Mouse (Mus musculus) hindbrain, embryonic 14.5 days (tissue): ENCODE data around the gene Klhl35. TPM values are rescaled to one million over a fixed set of nuclear protein-coding genes. Genes with fewer than 3 reads are reported as not detected.

Source experiments
- ATAC-seq: fragments of 200-750 bp; cut with Nextera tagmentation; 2 replicates; pipeline ENCODE4 v1.8.0; 2017; ENCODE audit warnings: moderate number of reproducible peaks, mild to moderate bottlenecking, moderate TSS enrichment, moderate library complexity; ENCODE audit not compliant: low FRiP score
- DNase-seq: peaks from one replicate; pipeline ENCODE4 v3.0.0-alpha.2; 2015; ENCODE audit warnings: low spot score
- H3K27ac ChIP-seq: fragments of 300-500 bp; sonication (generic); 2 replicates; pipeline ENCODE4 v1.5.1; 2014; ENCODE audit warnings: mild to moderate bottlenecking, moderate library complexity
- H3K27me3 ChIP-seq: fragments of 300-500 bp; sonication (generic); 2 replicates; pipeline ENCODE4 v1.6.1; 2014; ENCODE audit warnings: mild to moderate bottlenecking, low read length, mixed read lengths; ENCODE audit not compliant: control insufficient read depth, insufficient read depth
- H3K36me3 ChIP-seq: fragments of 300-500 bp; sonication (generic); replicated peaks from 2 replicates; pipeline ENCODE4 v1.6.1; 2014; ENCODE audit not compliant: control insufficient read depth, insufficient read depth
- H3K4me1 ChIP-seq: fragments of 300-500 bp; sonication (generic); replicated peaks from 2 replicates; pipeline ENCODE4 v1.6.1; 2014; ENCODE audit warnings: antibody characterized with exemption, low read length, mixed read lengths; ENCODE audit not compliant: control insufficient read depth, insufficient read depth
- H3K4me2 ChIP-seq: fragments of 300-500 bp; sonication (generic); replicated peaks from 2 replicates; pipeline ENCODE4 v1.6.1; 2014; ENCODE audit warnings: mild to moderate bottlenecking, moderate library complexity
- H3K4me3 ChIP-seq: fragments of 300-500 bp; sonication (generic); replicated peaks from 2 replicates; pipeline ENCODE4 v1.5.1; 2014; ENCODE audit warnings: mild to moderate bottlenecking, low read length
- H3K9ac ChIP-seq: fragments of 300-500 bp; sonication (generic); 2 replicates; pipeline ENCODE4 v1.6.1; 2014
- H3K9me3 ChIP-seq: fragments of 300-500 bp; sonication (generic); 2 replicates; pipeline ENCODE4 v1.6.1; 2016; ENCODE audit warnings: low read length; ENCODE audit not compliant: control insufficient read depth
- WGBS: fragments of 180-500 bp; shearing (Covaris S2); extraction: QIAGEN DNeasy Blood & Tissue Kit; methylation state at CpG from one replicate; pipeline ENCODE4 v1.1.7; 2014; 5-methylcytosine and 5-hydroxymethylcytosine counted together
- polyA plus RNA-seq: library from polyadenylated mRNA; unstranded; fragments of >200 nt; fragmentation: Nextera tagmentation; extraction: Ambion mirVana; gene quantifications from 2 replicates; pipeline ENCODE4 v1.2.1, GENCODE M21; 2014

Gene Klhl35
- polyA plus RNA-seq: 4.1 and 4.7 TPM in 2 replicates

- Histone ChIP-seq H3K4me3 (peak within 1 kb of the TSS; percentile 2), H3K9ac (peak within 1 kb of the TSS; percentile 49), H3K27ac (peak within 1 kb of the TSS; percentile 76), H3K9me3 (no peaks in the 10 kb centered on the region), H3K4me1 (peaks cover 40% of the 10 kb centered on the region), H3K27me3 (no peaks in the 10 kb centered on the region), H3K36me3 (peaks cover 11% of the 10 kb centered on the region), H3K4me2 (peak within 1 kb of the TSS; percentile 81)
- ATAC-seq (peak; percentile 12; the same call in 1 of the 2 replicates), DNase-seq (peak; percentile 61)
- 15% methylated on average over 8 of the region's 8 CpGs for WGBS
Observed at GRCm38 (mm10) chr7:99465811-99466210, at the start of gene Klhl35. Gene Klhl35 (plus strand): TSS chr7:99466004.

GRCm38 (mm10) chr7:99419311-99419710, 46.5 kb upstream of the Klhl35 start:
- WGBS: 83% methylated on average over 3 of the region's 3 CpGs
- DNase-seq (no peak), ATAC-seq (no peak)
- Histone ChIP-seq H3K4me1 (no peaks in the 10 kb centered on the region), H3K27me3 (no peaks in the 10 kb centered on the region), H3K4me3 (no peak overlapping the region), H3K36me3 (peaks cover 22% of the 10 kb centered on the region), H3K27ac (no peak overlapping the region), H3K9me3 (no peaks in the 10 kb centered on the region), H3K4me2 (no peak overlapping the region), H3K9ac (no peak overlapping the region)

- H3K27ac ChIP-seq: no peak overlapping the region
- 0 out of 2 replicates have a peak, but pooled peaks cover 6% of the 10 kb centered on the region for H3K4me1 ChIP-seq
- 94% methylated on average over 6 of the region's 6 CpGs for WGBS
- DNase-seq: no peak
- no peaks in the 10 kb centered on the region for H3K27me3 ChIP-seq
- no peaks in the 10 kb centered on the region for H3K9me3 ChIP-seq
- no peak overlapping the region for H3K4me3 ChIP-seq
- H3K36me3 ChIP-seq: 0 out of 2 replicates have a peak, but pooled peaks cover 6% of the 10 kb centered on the region
- no peak overlapping the region for H3K9ac ChIP-seq
- no peak overlapping the region for H3K4me2 ChIP-seq
- ATAC-seq: no peak
Observed at GRCm38 (mm10) chr7:99421006-99421405, 44.8 kb upstream of the Klhl35 start.

GRCm38 (mm10) chr7:99424538-99425155, 41.2 kb upstream of the Klhl35 start:
- H3K4me2 ChIP-seq: no peak overlapping the region
- H3K9ac ChIP-seq: no peak overlapping the region
- peaks cover 10% of the 10 kb centered on the region; the same call in 1 of the 2 replicates for H3K4me1 ChIP-seq

GRCm38 (mm10) chr7:99425706-99426105, 40.1 kb upstream of the Klhl35 start:
- Histone ChIP-seq H3K27ac (no peak overlapping the region), H3K9me3 (no peaks in the 10 kb centered on the region), H3K27me3 (no peaks in the 10 kb centered on the region), H3K4me2 (no peak overlapping the region), H3K4me3 (no peak overlapping the region), H3K4me1 (peaks cover 10% of the 10 kb centered on the region; the same call in 1 of the 2 replicates), H3K9ac (no peak overlapping the region), H3K36me3 (peaks cover 3% of the 10 kb centered on the region; the same call in 1 of the 2 replicates)
- ATAC-seq: no peak
- DNase-seq: no peak
- WGBS: 85% methylated on average over 4 of the region's 4 CpGs

More at GRCm38 (mm10) chr7:99424538-99425155, 41.2 kb upstream of the Klhl35 start:
- ATAC-seq: peak; percentile 31; the same call in 1 of the 2 replicates
- 31% methylated on average over 8 of the region's 8 CpGs for WGBS
- DNase-seq: no peak
- Histone ChIP-seq H3K9me3 (no peaks in the 10 kb centered on the region), H3K27ac (0 out of 2 replicates have a peak overlapping the region, but pooled peaks have one; percentile 14), H3K4me3 (no peak overlapping the region), H3K36me3 (peaks cover 8% of the 10 kb centered on the region; the same call in 1 of the 2 replicates), H3K27me3 (no peaks in the 10 kb centered on the region)

- H3K27me3 ChIP-seq: no peaks in the 10 kb centered on the region
- no peaks in the 10 kb centered on the region for H3K9me3 ChIP-seq
- 59% methylated on average over 10 of the region's 10 CpGs for WGBS
- no peak for DNase-seq
- peaks cover 3% of the 10 kb centered on the region; the same call in 1 of the 2 replicates for H3K36me3 ChIP-seq
- no peak overlapping the region for H3K4me3 ChIP-seq
- ATAC-seq: no peak
- H3K4me2 ChIP-seq: no peak overlapping the region
- no peak overlapping the region for H3K9ac ChIP-seq
- H3K27ac ChIP-seq: no peak overlapping the region
- H3K4me1 ChIP-seq: peaks cover 12% of the 10 kb centered on the region
Observed at GRCm38 (mm10) chr7:99427031-99427430, 38.8 kb upstream of the Klhl35 start.

- Histone ChIP-seq H3K4me3 (no peak overlapping the region), H3K36me3 (peaks cover 3% of the 10 kb centered on the region; the same call in 1 of the 2 replicates), H3K9ac (no peak overlapping the region), H3K9me3 (no peaks in the 10 kb centered on the region), H3K4me1 (peaks cover 18% of the 10 kb centered on the region), H3K27ac (no peak overlapping the region), H3K4me2 (no peak overlapping the region), H3K27me3 (no peaks in the 10 kb centered on the region)
- ATAC-seq (no peak), DNase-seq (no peak)
- 96% methylated on average over 3 of the region's 3 CpGs for WGBS
Observed at GRCm38 (mm10) chr7:99427987-99428386, 37.8 kb upstream of the Klhl35 start.

GRCm38 (mm10) chr7:99428836-99429235, 37.0 kb upstream of the Klhl35 start:
- H3K36me3 ChIP-seq: peaks cover 3% of the 10 kb centered on the region; the same call in 1 of the 2 replicates
- H3K4me1 ChIP-seq: peaks cover 18% of the 10 kb centered on the region
- no peaks in the 10 kb centered on the region for H3K27me3 ChIP-seq
- no peak overlapping the region for H3K9ac ChIP-seq
- no peak for DNase-seq
- H3K27ac ChIP-seq: no peak overlapping the region
- ATAC-seq: no peak
- no peak overlapping the region for H3K4me2 ChIP-seq
- H3K9me3 ChIP-seq: no peaks in the 10 kb centered on the region
- H3K4me3 ChIP-seq: no peak overlapping the region
- WGBS: 94% methylated on average over 5 of the region's 5 CpGs

- DNase-seq (no peak), ATAC-seq (peak; percentile 25; the same call in 1 of the 2 replicates)
Observed at GRCm38 (mm10) chr7:99429786-99430185, 36.0 kb upstream of the Klhl35 start.

More at GRCm38 (mm10) chr7:99429786-99430185, 36.0 kb upstream of the Klhl35 start:
- Histone ChIP-seq H3K4me1 (peaks cover 14% of the 10 kb centered on the region), H3K9me3 (no peaks in the 10 kb centered on the region), H3K27ac (peak overlapping the region; percentile 33; the same call in 1 of the 2 replicates), H3K9ac (no peak overlapping the region), H3K4me3 (no peak overlapping the region), H3K36me3 (peaks cover 3% of the 10 kb centered on the region; the same call in 1 of the 2 replicates), H3K4me2 (no peak overlapping the region), H3K27me3 (no peaks in the 10 kb centered on the region)
- whole genome bisulfite sequencing: 45% methylated on average over 6 of the region's 6 CpGs
